21 mouse cellular contexts compared by ENCODE assay signal in the genomic region with DNA sequence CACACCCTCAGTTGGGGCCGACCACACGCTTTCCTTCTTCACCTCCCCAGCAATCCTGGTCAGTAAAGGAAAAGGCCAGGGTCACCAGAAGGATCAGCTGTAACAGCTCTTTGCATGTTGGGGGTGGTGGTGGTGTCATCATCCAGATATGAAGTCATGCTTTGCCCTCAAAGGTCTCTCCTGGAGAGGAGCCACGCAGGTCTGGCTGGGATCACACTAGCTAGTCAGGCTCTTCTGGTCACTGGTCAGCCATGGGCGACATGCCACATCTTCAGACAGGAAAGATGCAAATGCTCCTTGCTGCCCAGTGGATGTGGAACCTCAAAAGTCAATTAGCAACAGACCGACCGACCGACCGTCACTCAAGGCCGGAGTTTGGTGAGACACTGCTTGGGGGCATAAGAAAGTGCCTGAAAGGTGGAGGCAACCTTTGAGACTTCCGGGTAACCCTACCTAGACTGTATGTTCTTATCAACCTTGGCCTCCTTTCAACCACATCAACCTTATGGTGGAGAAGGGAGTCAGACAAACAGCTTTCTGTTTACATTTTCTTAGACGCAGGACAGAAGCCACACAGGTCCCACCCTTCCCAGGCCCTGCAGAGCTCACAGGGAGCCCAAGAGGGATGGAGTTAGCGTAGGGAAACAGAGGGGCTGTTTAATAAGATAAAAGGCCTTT. TPM values are rescaled to one million over a fixed set of nuclear protein-coding genes. Genes with fewer than 3 reads are reported as not detected.
A peak's percentile ranks its signal among the peaks of the same experiment; 100 is the strongest.
DNase-seq lines count a peak whose midpoint lies in the region; ATAC-seq and TF ChIP-seq lines count a peak whose summit lies in the region.
"Had no signal": no experiment of that assay in that cellular context is flagged by ENCODE, and none has a peak within 500 bp of the region (broad histone marks: within the 10 kb centered on the region; RNA-seq: fewer than 3 reads in every experiment).

No protein-coding gene starts in this region.

- no peaks in the 10 kb centered on the region for H3K9me3 ChIP-seq in kidney, embryonic 16.5 days (ENCODE audit: low read length)
- H3K9me3 ChIP-seq in stomach, embryonic 16.5 days (replicated peaks; ENCODE audit: control insufficient read depth, low read length): no peaks in the 10 kb centered on the region
- H3K9me3 ChIP-seq in midbrain, embryonic 15.5 days: no peaks in the 10 kb centered on the region
- H3K9me3 ChIP-seq: forebrain, embryonic 12.5 days; hindbrain, embryonic 13.5 days; limb, embryonic 10.5 days; liver, embryonic 13.5 days; lung, embryonic 15.5 days had no signal

- DNase-seq in adrenal gland, postnatal 14 days: peak; percentile 44
- DNase-seq in adrenal gland, postnatal 4 days (ENCODE audit: low spot score in 2 of 2): no peak
- no peak for DNase-seq in kidney, postnatal 14 days
- no peak for DNase-seq in Patski (ENCODE audit: low read depth, low spot score)
- DNase-seq: cerebellum, postnatal 14 days; gastrocnemius, postnatal 25 days; kidney, adult 18-20 months; liver, embryonic 13.5 days; thymus, postnatal 36 days had no signal

- 54% methylated on average over 12 of the region's 12 CpGs for WGBS in kidney, embryonic 16.5 days
- 67% methylated on average over 12 of the region's 12 CpGs for WGBS in stomach, embryonic 16.5 days
- WGBS in midbrain, embryonic 15.5 days: 89% methylated on average over 12 of the region's 12 CpGs

- ATAC-seq in kidney, embryonic 16.5 days (ENCODE audit: low FRiP score, low TSS enrichment): no peak
- ATAC-seq in Patski: peak; percentile 17
- peak; percentile 59; the same call in 1 of the 2 replicates for ATAC-seq in stomach, embryonic 16.5 days (ENCODE audit: insufficient read depth, low FRiP score)
- ATAC-seq in midbrain, embryonic 15.5 days (replicated peaks): no peak
- ATAC-seq: midbrain, embryonic 16.5 days had no signal

- H3K4me3 ChIP-seq in kidney, embryonic 16.5 days (ENCODE audit: low read length): no peak overlapping the region
- H3K4me3 ChIP-seq in stomach, embryonic 16.5 days (replicated peaks; ENCODE audit: low read length): no peak overlapping the region
- H3K4me3 ChIP-seq in midbrain, embryonic 15.5 days: no peak overlapping the region
- H3K4me3 ChIP-seq: forebrain, embryonic 12.5 days; hindbrain, embryonic 13.5 days; limb, embryonic 10.5 days; liver, embryonic 13.5 days; lung, embryonic 15.5 days had no signal

- no peak overlapping the region for H3K4me2 ChIP-seq in kidney, embryonic 16.5 days (replicated peaks; ENCODE audit: low read depth, low read length)
- no peak overlapping the region for H3K4me2 ChIP-seq in stomach, embryonic 16.5 days (ENCODE audit: low read depth, low read length)
- H3K4me2 ChIP-seq in midbrain, embryonic 15.5 days: no peak overlapping the region
- H3K4me2 ChIP-seq: forebrain, embryonic 12.5 days; hindbrain, embryonic 13.5 days; liver, embryonic 13.5 days; lung, embryonic 15.5 days had no signal

- no peaks in the 10 kb centered on the region for H3K36me3 ChIP-seq in kidney, embryonic 16.5 days (ENCODE audit: insufficient read depth, low read length)
- H3K36me3 ChIP-seq in stomach, embryonic 16.5 days (ENCODE audit: control insufficient read depth, insufficient read depth, low read length): no peaks in the 10 kb centered on the region
- no peaks in the 10 kb centered on the region for H3K36me3 ChIP-seq in midbrain, embryonic 15.5 days (replicated peaks)
- H3K36me3 ChIP-seq: forebrain, embryonic 12.5 days; hindbrain, embryonic 13.5 days; limb, embryonic 10.5 days; liver, embryonic 13.5 days; lung, embryonic 15.5 days had no signal

- peaks cover 65% of the 10 kb centered on the region for H3K4me1 ChIP-seq in kidney, embryonic 16.5 days (ENCODE audit: insufficient read depth, low read length)
- H3K4me1 ChIP-seq in stomach, embryonic 16.5 days (ENCODE audit: control insufficient read depth, insufficient read depth, low read length): peaks cover 31% of the 10 kb centered on the region
- H3K4me1 ChIP-seq in midbrain, embryonic 15.5 days: peaks cover 42% of the 10 kb centered on the region

- in situ Hi-C loops in Patski (cut with MboI; ENCODE audit: low pct_unique_long_range_greater_than_20kb): loop anchor here (10.0 kb wide), 1 partner anchor 434 kb away; the partner anchor contains the start of gene Gosr2

- no peaks in the 10 kb centered on the region for H3K27me3 ChIP-seq in kidney, embryonic 16.5 days (ENCODE audit: insufficient read depth, low read length)
- no peaks in the 10 kb centered on the region for H3K27me3 ChIP-seq in Patski
- no peaks in the 10 kb centered on the region for H3K27me3 ChIP-seq in stomach, embryonic 16.5 days (ENCODE audit: control insufficient read depth, insufficient read depth, low read length)
- no peaks in the 10 kb centered on the region for H3K27me3 ChIP-seq in midbrain, embryonic 15.5 days (replicated peaks)
- H3K27me3 ChIP-seq: forebrain, embryonic 12.5 days; hindbrain, embryonic 13.5 days; liver, embryonic 13.5 days; lung, embryonic 15.5 days had no signal

- peak overlapping the region; percentile 64 for H3K27ac ChIP-seq in kidney, embryonic 16.5 days (ENCODE audit: low read length)
- H3K27ac ChIP-seq in stomach, embryonic 16.5 days (ENCODE audit: low read length): peak overlapping the region; percentile 46; the same call in 1 of the 2 replicates
- H3K27ac ChIP-seq in midbrain, embryonic 15.5 days: no peak overlapping the region
- H3K27ac ChIP-seq: forebrain, embryonic 12.5 days; hindbrain, embryonic 13.5 days; limb, embryonic 10.5 days; liver, embryonic 13.5 days; lung, embryonic 15.5 days had no signal

- POLR2A ChIA-PET in Patski (lab: Charles Lee): interaction anchor here (0.6 to 0.8 kb wide), 2 partner anchors 12 to 89 kb away, joined by 3 read pairs; no protein-coding TSS in a partner anchor

- TF ChIP-seq CTCF in Patski (IDR thresholded peaks at IDR 0.05): no peak

- CTCF ChIA-PET in Patski (lab: Charles Lee): interaction anchor here (0.7 to 1.4 kb wide), 5 partner anchors 15 to 71 kb away, joined by 3 read pairs; no protein-coding TSS in a partner anchor

- no peak overlapping the region for H3K9ac ChIP-seq in kidney, embryonic 16.5 days (replicated peaks; ENCODE audit: low read length)
- H3K9ac ChIP-seq in stomach, embryonic 16.5 days (ENCODE audit: low read length): no peak overlapping the region
- no peak overlapping the region for H3K9ac ChIP-seq in midbrain, embryonic 15.5 days
- H3K9ac ChIP-seq: forebrain, embryonic 12.5 days; hindbrain, embryonic 13.5 days; liver, embryonic 13.5 days; lung, embryonic 15.5 days had no signal

RNA-seq across cellular contexts. Expression of gene Map3k14, which starts 6.6 kb away (rescaled TPM):
- total RNA-seq in adrenal gland, postnatal 14 days (2021): 6.5 and 8.7 TPM in 2 replicates
- total RNA-seq in adrenal gland, postnatal 4 days (2021): 1 to 10 TPM; 6.9 to 8.0 TPM
- polyA plus RNA-seq in kidney, embryonic 16.5 days (2015; fragmentation: Nextera tagmentation; extraction: Ambion mirVana): 5.3 and 6.7 TPM in 2 replicates
- 16.8 TPM for polyA plus RNA-seq in Patski (2021)
- polyA plus RNA-seq in stomach, embryonic 16.5 days (2015; fragmentation: Nextera tagmentation; extraction: Ambion mirVana): 4.2 and 4.9 TPM in 2 replicates
- 3.9 and 5.0 TPM in 2 replicates for polyA plus RNA-seq in midbrain, embryonic 15.5 days (2015; fragmentation: Nextera tagmentation; extraction: Ambion mirVana)

RNA-seq across cellular contexts. Expression of gene Spata32, which starts 42.4 kb away (rescaled TPM):
- total RNA-seq in adrenal gland, postnatal 14 days (2021): not detected in 2 replicates
- not detected for total RNA-seq in adrenal gland, postnatal 4 days (2021)
- polyA plus RNA-seq in kidney, embryonic 16.5 days (2015; fragmentation: Nextera tagmentation; extraction: Ambion mirVana): not detected in 2 replicates
- polyA plus RNA-seq in Patski (2021): not detected
- polyA plus RNA-seq in stomach, embryonic 16.5 days (2015; fragmentation: Nextera tagmentation; extraction: Ambion mirVana): not detected in 2 replicates
- 0.66 and 0.71 TPM in 2 replicates for polyA plus RNA-seq in midbrain, embryonic 15.5 days (2015; fragmentation: Nextera tagmentation; extraction: Ambion mirVana)
- total RNA-seq: ES-E14; gastrocnemius, postnatal 25 days; megakaryocyte progenitor cell, adult 5-6 weeks had no signal
- polyA plus RNA-seq: forebrain, embryonic 12.5 days; heart, postnatal 0 days; limb, embryonic 10.5 days; liver, embryonic 13.5 days; lung, embryonic 15.5 days; neural tube, embryonic 11.5 days had no signal

RNA-seq across cellular contexts. Expression of gene 1700023F06Rik, which starts 52.3 kb away (rescaled TPM):
- 0.45 and 0.93 TPM in 2 replicates for total RNA-seq in adrenal gland, postnatal 14 days (2021)
- total RNA-seq in adrenal gland, postnatal 4 days (2021): under 1 TPM; 0.45 to 0.70 TPM
- 0.27 and 0.82 TPM in 2 replicates for polyA plus RNA-seq in kidney, embryonic 16.5 days (2015; fragmentation: Nextera tagmentation; extraction: Ambion mirVana)
- polyA plus RNA-seq in Patski (2021): 0.17 TPM
- 0.67 and 0.83 TPM in 2 replicates for polyA plus RNA-seq in stomach, embryonic 16.5 days (2015; fragmentation: Nextera tagmentation; extraction: Ambion mirVana)
- 1.6 and 1.9 TPM in 2 replicates for polyA plus RNA-seq in midbrain, embryonic 15.5 days (2015; fragmentation: Nextera tagmentation; extraction: Ambion mirVana)
- total RNA-seq: ES-E14; gastrocnemius, postnatal 25 days had no signal
- polyA plus RNA-seq: heart, postnatal 0 days; liver, embryonic 13.5 days; neural tube, embryonic 11.5 days had no signal

Comparison
In these comparisons a context has a peak if more than half of its experiments do, and no peak if none do; other contexts are left out.
1. ATAC-seq: peak in Patski (single experiment) and stomach, embryonic 16.5 days (single experiment); none in kidney, embryonic 16.5 days (single experiment) and midbrain, embryonic 15.5 days (single experiment).